Mouse (Mus musculus) layer of hippocampus, adult 18-20 months (tissue): ENCODE measurements around the gene Gm21750. TPM values are rescaled to one million over a fixed set of nuclear protein-coding genes. Genes with fewer than 3 reads are reported as not detected.
A peak's percentile ranks its signal among the peaks of the same experiment; 100 is the strongest.
"Not testable (repeated sequence)": the region's sequence is repeated elsewhere in the genome, so short reads cannot be mapped to it uniquely, and the experiment has no call there.

Experiments used
- DNase-seq, 2 experiments: peaks; one replicate each; pipeline ENCODE4 v3.0.0; 2022; ENCODE audit warnings: low spot score in 2 of 2
- long read RNA-seq: library from polyadenylated mRNA; stranded (forward); transcript quantifications from one replicate; pipeline ENCODE4 v2.0.0, GENCODE M21; 2021
- total RNA-seq, 2 experiments: library from RNA; stranded (reverse); gene quantifications; 2 replicates each; pipeline ENCODE4 v1.2.3; 2021

The Gm21750 gene
- total RNA-seq = not detected
- long read RNA-seq = 0 reads

- DNase-seq = not testable (repeated sequence)
Measured at GRCm38 (mm10) chr14:73660925-73661324, at the start of gene Gm21750. Gene Gm21750 (plus strand): TSS chr14:73661225.

GRCm38 (mm10) chr14:73614961-73615360 lies 46.1 kb upstream of the Gm21750 start:
- not testable (repeated sequence) for DNase-seq

- peak; percentile 44 to 75 for DNase-seq
Measured at GRCm38 (mm10) chr14:73620880-73621279, 40.1 kb upstream of the Gm21750 start.

- DNase-seq = no peak
Measured at GRCm38 (mm10) chr14:73622988-73623387, 38.0 kb upstream of the Gm21750 start.

- no peak for DNase-seq
Measured at GRCm38 (mm10) chr14:73625469-73625868, 35.6 kb upstream of the Gm21750 start.

- no peak for DNase-seq
Measured at GRCm38 (mm10) chr14:73631511-73631910, 29.5 kb upstream of the Gm21750 start.

GRCm38 (mm10) chr14:73632648-73633263 lies 28.3 kb upstream of the Gm21750 start:
- DNase-seq = peak; percentile 18 to 60

- no peak for DNase-seq
Measured at GRCm38 (mm10) chr14:73634356-73634755, 26.7 kb upstream of the Gm21750 start.

GRCm38 (mm10) chr14:73637460-73637859 lies 23.6 kb upstream of the Gm21750 start:
- no peak for DNase-seq

GRCm38 (mm10) chr14:73650179-73650578 lies 10.8 kb upstream of the Gm21750 start:
- DNase-seq = no peak

- peak; percentile 6 to 49 for DNase-seq
Measured at GRCm38 (mm10) chr14:73670091-73670490, 9.1 kb downstream of the Gm21750 start.

- DNase-seq = peak in 1 of 2 experiments; percentile 18
Measured at GRCm38 (mm10) chr14:73687726-73688125, 26.7 kb downstream of the Gm21750 start.

- peak in 1 of 2 experiments; percentile 12 for DNase-seq
Measured at GRCm38 (mm10) chr14:73688427-73688826, 27.4 kb downstream of the Gm21750 start.

GRCm38 (mm10) chr14:73700256-73700655 lies 39.2 kb downstream of the Gm21750 start:
- DNase-seq = peak in 1 of 2 experiments; percentile 38

- peak in 1 of 2 experiments; percentile 28 for DNase-seq
Measured at GRCm38 (mm10) chr14:73709412-73710110, 48.5 kb downstream of the Gm21750 start.

Other genes with a start within 250 kb of the Gm21750 start
- 10 to 100 TPM; 30.4 to 36.9 TPM for gene Med4, start 151.2 kb upstream of the Gm21750 start, total RNA-seq
- 100 to 1,000 TPM; 150 to 153 TPM for gene Sucla2, start 135.9 kb upstream of the Gm21750 start, total RNA-seq
- gene Nudt15, start 113.0 kb upstream of the Gm21750 start, total RNA-seq = 1 to 10 TPM; 6.2 to 6.3 TPM